Mouse (Mus musculus) adrenal gland, adult (tissue): ENCODE data around the gene Ppia.
A peak's percentile ranks its signal among the peaks of the same experiment; 100 is the strongest.
"Not testable (repeated sequence)": the region's sequence is repeated elsewhere in the genome, so short reads cannot be mapped to it uniquely, and the experiment has no call there.

Experiments
- DNase-seq, 2 experiments: peaks; one replicate each; pipeline ENCODE4 v3.0.0; 2022 to 2023; ENCODE audit warnings: low spot score in 1 of 2; ENCODE audit not compliant: inconsistent age in 2 of 2

Gene Ppia

DNA sequence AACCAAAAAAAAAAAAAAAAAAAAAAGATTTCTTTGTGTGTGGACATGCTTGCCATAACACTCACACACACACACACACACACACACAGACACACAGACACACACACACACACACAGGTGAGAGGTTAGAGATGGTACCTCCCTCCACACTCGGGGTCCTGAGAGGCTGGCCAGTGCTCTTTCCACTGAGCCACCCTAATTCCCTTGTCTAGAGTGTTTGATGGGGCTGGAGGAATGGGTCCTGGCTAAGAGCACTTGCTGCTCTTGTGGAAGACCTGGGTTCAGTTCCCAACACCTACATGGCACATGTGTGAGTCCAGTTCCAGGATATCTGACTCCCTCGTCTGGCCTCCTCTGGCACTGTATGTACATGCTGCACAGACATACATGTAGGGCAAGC is 22.4 kb downstream of the Ppia start:
- no peak for DNase-seq

DNA sequence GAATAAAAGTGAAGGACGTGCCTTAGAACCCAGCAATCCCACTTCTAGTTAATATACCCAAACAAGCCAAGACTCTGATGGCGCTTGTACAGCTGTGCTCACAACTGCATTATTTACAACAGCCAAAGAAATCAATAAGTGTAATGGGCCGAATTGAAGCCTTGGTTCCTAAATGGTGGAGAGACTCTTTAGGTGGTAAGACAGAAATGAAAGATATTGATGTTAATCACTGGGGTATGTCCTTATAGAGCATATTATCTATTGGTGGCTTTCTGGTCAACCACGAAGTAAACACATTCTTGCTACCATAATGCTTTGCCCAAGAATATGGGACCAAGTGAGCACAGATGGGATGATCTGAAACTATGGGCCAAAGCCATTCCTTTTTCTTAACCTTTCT is 24.9 kb downstream of the Ppia start:
- no peak for DNase-seq

DNA sequence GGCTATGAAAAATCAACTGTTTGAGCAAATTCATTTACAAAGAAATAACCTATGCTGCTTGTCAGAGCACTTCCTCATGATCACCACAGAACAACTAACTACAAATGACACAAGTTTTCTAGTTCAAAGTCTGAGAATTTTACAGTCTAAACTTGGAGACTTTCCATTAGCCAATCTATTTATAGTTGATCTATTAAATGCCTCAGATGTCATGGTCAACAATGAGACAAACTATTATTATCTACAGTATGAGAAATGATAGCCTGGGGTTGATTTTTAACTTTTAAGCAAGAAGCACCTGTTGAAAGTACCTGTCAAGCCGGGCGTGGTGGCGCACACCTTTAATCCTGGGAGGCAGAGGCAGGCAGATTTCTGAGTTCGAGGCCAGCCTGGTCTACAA is 27.3 kb downstream of the Ppia start:
- DNase-seq, result peak in 1 of 2 experiments; percentile 50

DNA sequence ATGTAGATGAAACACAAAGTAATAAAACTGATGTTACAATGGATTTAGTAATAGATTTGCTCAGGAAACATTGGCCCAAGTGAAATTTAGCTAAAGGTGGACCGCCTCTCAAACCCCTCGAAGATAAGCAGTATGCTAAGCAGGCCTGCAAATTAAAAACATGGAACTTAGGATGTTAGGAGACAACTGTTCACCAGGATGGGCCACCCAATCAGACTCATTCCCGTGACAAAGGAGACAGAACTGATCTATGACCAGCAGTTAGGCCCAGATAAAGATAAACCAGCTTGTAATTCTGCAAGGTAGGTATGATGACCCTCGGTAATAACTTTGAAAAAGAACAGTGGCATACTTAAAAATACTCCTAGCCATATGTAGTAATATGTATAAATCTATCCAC is 27.9 kb downstream of the Ppia start:
- peak in 1 of 2 experiments; percentile 51 for DNase-seq

DNA sequence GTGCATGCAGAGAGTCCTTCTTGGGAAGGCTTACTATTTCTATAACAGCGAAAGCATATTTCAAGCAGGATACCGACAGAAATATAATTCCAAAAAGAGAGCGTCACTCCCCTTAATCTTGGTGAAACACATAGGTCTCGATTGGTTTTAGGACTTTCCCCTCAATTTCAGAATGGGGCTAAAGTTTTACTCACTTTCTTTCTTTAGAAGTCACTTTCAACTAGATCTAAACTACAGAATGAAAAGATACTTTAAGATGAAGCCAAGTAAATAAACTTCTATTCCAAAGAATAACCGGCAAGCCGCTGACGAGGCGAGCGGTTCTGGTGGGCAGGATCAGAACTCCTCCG is 28.5 kb downstream of the Ppia start:
- no peak for DNase-seq

DNA sequence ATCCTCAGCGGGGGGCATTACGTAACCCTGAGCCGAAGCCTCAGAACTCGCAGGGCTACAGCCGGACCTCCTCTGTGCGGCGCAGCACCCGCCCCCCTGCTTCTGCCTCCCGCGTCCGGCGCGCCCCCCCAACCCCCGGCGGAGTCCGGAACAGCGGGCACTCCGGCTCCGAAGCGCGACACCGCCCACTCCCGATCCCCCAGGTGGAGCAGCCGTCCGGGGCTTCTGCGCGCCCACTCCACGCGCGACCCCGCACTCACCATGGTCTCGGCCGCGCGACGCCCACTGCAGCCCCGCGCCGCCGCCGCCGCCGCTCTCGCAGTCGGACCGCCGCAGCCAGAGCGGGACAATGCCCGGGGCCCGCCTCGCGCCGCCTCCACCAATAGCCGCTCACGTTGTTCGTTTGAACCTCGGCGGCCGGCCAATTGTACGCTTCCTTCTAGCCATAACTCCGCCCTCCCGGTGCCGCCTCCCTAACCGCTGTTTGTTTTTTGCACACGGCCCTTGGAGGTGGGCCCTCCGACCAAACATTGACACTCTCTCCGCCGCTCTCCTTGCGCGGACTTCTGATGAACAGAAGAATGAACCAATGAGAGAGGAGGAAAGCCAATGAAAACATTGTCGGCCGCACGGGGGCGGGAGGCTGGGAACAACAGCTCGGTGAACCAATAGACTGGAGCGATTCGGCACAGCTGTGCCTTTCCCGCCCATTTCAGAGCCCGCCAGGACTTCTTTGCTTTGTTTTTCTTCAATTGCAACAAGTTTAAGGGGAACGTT is 29.0 kb downstream of the Ppia start, which contains the start of gene H2afv:
Gene H2afv (minus strand): TSS at position 367 of the 777 bp plus-strand sequence.
- peak; percentile 99 to 100 for DNase-seq

DNA sequence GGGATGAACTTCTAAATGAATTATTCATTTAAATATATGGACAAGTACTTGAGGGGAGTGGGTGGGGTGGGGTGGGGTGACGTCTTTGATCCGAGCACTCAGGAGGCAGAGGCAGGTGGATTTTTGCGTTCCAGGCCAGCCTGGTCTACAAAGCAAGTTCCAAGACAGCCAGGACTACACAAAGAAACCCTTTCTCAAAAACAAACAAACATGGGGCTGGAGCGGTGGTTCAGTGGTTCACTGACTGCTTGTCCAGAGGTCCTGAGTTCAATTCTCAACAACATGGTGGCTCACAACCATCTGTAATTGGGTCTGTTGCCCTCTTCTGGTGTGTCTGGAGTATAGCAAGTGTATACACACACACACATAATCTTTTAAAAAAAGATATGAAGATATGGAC is 30.2 kb downstream of the Ppia start:
- no peak for DNase-seq

DNA sequence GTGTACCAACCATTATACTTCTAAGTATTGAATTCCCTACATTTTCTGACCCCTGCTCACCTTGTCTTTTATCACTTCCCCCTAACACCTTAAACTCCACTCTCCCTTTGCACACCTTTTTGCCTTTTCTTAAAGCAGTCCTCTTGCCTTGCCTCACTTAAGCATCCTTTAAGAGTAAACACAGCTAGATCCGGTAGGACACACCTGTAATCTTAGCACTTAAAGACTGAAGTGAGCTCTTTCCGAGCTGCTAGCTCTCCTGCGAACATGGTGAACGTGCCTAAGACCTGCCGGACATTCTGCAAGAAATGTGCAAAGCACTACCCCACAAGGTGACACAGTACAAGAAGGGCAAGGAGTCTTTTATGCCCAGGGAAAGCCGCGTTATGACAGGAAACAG is 30.7 kb downstream of the Ppia start:
- DNase-seq, result no peak

DNA sequence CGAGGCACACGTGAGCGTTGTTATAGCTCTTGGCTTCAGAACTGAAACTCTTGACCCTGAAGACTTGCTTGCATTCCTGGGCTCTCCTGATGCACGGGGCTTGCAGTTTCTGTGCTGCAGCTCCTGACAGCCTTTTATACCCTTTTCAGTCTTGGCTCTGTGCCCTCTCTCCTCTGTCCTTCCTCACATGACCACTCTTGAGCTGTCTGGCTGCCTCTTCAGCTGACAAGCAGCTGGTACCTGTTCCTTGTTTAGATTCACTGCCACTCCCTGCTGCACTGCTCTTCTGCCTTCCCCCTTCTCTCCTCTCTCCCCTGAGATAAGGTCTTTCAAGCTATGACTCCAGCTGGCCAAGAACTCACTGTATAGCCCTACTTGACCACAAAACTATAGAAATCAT is 32.2 kb downstream of the Ppia start:
- no peak for DNase-seq

DNA sequence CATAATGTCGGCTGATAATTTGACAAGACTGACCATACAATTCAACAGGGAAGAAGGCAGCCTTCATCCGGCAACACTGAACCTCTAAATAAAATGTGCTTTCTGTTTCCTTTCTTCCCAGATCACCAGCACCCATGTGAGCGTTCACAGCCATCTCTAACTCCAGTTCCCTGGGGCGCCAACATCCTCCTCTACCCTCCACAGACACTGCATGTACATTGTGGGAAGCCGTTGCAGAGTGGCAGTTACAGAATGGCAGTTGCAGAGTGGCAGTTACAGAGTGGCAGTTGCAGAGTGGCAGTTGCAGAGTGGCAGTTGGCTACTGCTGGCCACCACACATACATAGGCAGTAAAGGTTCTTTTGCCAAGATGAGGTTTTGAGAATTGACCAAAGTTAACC is 32.9 kb downstream of the Ppia start:
- DNase-seq, result not testable (repeated sequence)

DNA sequence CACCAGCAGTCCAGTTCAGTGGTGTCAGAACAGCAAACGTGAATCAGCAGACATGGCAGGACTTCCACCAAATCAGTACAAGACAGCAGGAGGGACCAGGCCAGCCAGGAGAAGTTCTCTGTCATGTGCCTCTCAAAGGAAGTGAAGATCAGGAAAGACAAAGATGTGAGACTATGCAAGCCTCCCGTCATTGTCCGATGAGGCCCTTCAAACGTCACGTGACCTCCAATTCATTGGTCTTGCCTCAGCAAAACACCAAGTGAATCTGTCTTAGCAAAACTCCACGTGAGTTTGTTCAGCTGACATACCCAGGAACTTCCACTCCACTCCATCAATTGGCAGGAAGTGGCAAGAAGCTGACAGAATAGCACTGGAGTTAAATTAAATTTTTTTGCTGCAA is 40.8 kb downstream of the Ppia start:
- DNase-seq, result no peak

DNA sequence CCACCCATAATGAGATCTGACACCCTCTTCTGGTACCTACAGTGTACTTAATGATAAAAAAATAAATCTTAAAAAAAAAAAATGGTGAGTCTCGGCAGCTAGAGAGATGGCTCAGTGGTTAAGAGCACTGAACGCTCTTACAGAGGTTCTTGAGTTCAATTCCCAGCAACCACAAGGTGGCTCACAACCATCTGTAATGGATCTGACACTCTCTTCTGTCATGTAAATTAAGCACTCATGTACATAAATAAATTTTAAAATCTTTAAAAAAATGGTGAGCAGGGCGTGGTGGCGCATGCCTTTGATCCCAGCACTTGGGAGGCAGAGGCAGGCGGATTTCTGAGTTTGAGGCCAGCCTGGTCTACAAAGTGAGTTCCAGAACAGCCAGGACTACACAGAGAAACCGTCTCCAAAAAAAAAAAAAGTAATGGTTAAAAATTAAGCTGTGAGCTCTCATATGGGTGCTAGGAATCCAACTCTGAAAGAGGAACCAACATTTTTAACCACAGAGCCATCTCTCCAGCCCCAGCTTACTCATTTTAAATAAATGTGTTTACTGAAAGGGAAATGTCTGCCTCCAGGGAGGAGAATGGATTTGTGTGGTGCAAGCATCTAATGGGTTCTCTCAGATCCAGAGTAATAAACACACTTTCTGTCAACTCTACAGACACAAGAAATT is 48.1 kb downstream of the Ppia start:
- DNase-seq, result no peak

DNA sequence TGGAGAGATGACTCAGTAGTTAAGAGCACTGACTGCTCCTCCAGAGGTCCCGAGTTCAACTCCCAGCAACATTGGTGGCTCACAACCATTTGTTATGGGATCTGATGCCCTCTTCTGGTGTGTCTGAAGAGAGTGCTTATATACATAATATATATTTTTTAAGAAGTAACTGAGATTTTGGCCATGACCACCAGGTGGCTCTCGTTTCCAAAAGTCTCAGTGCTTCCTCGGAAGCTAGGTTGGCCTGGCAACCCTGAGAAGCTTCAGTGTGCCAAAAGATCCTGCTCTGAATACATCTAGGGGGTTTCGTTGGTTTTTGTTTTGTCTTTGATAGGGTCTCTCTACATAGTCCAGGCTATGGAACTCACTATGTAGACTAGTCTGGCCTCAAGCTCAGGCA is 49.9 kb downstream of the Ppia start:
- DNase-seq, result peak; percentile 58 to 85

DNA sequence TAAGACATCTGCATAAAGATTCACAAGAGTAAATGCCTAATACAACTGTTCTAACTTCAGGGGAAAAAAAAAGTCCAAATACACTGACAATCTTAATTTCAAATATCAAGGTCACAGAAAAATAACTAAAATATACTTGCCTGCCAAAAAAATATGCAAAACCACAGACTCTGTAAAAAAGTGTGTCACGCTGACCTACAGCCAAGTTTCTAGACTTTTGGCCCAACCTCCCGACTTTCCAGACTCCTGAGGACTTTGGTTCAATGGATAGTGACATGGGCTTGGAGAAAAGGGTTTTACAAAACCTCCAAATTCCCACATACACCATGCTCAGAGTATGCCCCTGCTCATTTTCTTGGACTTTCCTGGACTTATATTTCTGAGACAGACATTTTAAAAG is 53.3 kb downstream of the Ppia start:
- peak; percentile 53 to 82 for DNase-seq
